Mouse (Mus musculus): ENCODE measurements at regions not wholly inside any gene's neighbourhood (a gene's known extent, or its start where the extent isn't known, plus 50 kb on each side); places are given as distances from the start of the nearest gene placed in this dataset.

GRCm38 (mm10) chr14:103458340-103458739 lies 54.8 kb upstream of the Scel start:
- DNase-seq (ENCODE audit: low read depth in 1 of 2, low spot score in 2 of 2): no peak

- no peak for DNase-seq (ENCODE audit: low read depth in 1 of 2, low spot score in 2 of 2)
Measured at GRCm38 (mm10) chr14:103456106-103456505, 57.0 kb upstream of the Scel start.

GRCm38 (mm10) chr14:103450756-103451155 lies 62.4 kb upstream of the Scel start:
- DNase-seq (ENCODE audit: low read depth in 1 of 2, low spot score in 2 of 2): no peak

GRCm38 (mm10) chr14:103449447-103449846 lies 63.7 kb upstream of the Scel start:
- no peak for DNase-seq (ENCODE audit: low read depth in 1 of 2, low spot score in 2 of 2)

- DNase-seq (ENCODE audit: low read depth in 1 of 2, low spot score in 2 of 2): no peak
Measured at GRCm38 (mm10) chr14:103449033-103449432, 64.1 kb upstream of the Scel start.

GRCm38 (mm10) chr14:103446671-103447070 lies 66.5 kb upstream of the Scel start:
- DNase-seq (ENCODE audit: low read depth in 1 of 2, low spot score in 2 of 2): no peak

- no peak for DNase-seq (ENCODE audit: low read depth in 1 of 2, low spot score in 2 of 2)
Measured at GRCm38 (mm10) chr14:103441454-103442065, 71.6 kb upstream of the Scel start.

- DNase-seq (ENCODE audit: low read depth in 1 of 2, low spot score in 2 of 2): no peak
Measured at GRCm38 (mm10) chr14:103440243-103440642, 72.9 kb upstream of the Scel start.

- DNase-seq (ENCODE audit: low read depth in 1 of 2, low spot score in 2 of 2): no peak
Measured at GRCm38 (mm10) chr14:103434218-103434617, 78.9 kb upstream of the Scel start.

- DNase-seq (ENCODE audit: low read depth in 1 of 2, low spot score in 2 of 2): no peak
Measured at GRCm38 (mm10) chr14:103433106-103433505, 80.0 kb upstream of the Scel start.

- DNase-seq (ENCODE audit: low read depth in 1 of 2, low spot score in 2 of 2): no peak
Measured at GRCm38 (mm10) chr14:103427873-103428272, 81.3 kb upstream of the Mycbp2 start.

- no peak for DNase-seq (ENCODE audit: low read depth in 1 of 2, low spot score in 2 of 2)
Measured at GRCm38 (mm10) chr14:103421305-103421822, 74.8 kb upstream of the Mycbp2 start.

- DNase-seq (ENCODE audit: low read depth in 1 of 2, low spot score in 2 of 2): no peak
Measured at GRCm38 (mm10) chr14:103417110-103418061, 70.8 kb upstream of the Mycbp2 start.

- DNase-seq (ENCODE audit: low read depth in 1 of 2, low spot score in 2 of 2): no peak
Measured at GRCm38 (mm10) chr14:103404611-103405010, 58.0 kb upstream of the Mycbp2 start.

- DNase-seq (ENCODE audit: low read depth in 1 of 2, low spot score in 2 of 2): no peak
Measured at GRCm38 (mm10) chr14:103403054-103403453, 56.4 kb upstream of the Mycbp2 start.

- no peak for DNase-seq (ENCODE audit: low read depth in 1 of 2, low spot score in 2 of 2)
Measured at GRCm38 (mm10) chr14:103401983-103402382, 55.4 kb upstream of the Mycbp2 start.

- peak in 1 of 2 experiments; percentile 21 for DNase-seq (ENCODE audit: low read depth in 1 of 2, low spot score in 2 of 2)
Measured at GRCm38 (mm10) chr14:103401280-103401679, 54.7 kb upstream of the Mycbp2 start.

- no peak for DNase-seq (ENCODE audit: low read depth in 1 of 2, low spot score in 2 of 2)
Measured at GRCm38 (mm10) chr14:103398401-103398800, 51.8 kb upstream of the Mycbp2 start.
